Mouse (Mus musculus) thymus, postnatal 0 days (tissue): Measurements from ENCODE around the gene Tcf7l2. TPM values are rescaled to one million over a fixed set of nuclear protein-coding genes. Genes with fewer than 3 reads are reported as not detected.

Experiments
- DNase-seq: peaks from one replicate; pipeline ENCODE4 v3.0.0-alpha.2; 2015; ENCODE audit warnings: low spot score
- polyA plus RNA-seq: library from polyadenylated mRNA; unstranded; fragments of >200 nt; fragmentation: Nextera tagmentation; extraction: Ambion mirVana; gene quantifications from 2 replicates; pipeline ENCODE4 v1.2.1, GENCODE M21; 2015

Tcf7l2 gene
- polyA plus RNA-seq, 1 experiment from 2014 or later, result 14.1 TPM

DNA sequence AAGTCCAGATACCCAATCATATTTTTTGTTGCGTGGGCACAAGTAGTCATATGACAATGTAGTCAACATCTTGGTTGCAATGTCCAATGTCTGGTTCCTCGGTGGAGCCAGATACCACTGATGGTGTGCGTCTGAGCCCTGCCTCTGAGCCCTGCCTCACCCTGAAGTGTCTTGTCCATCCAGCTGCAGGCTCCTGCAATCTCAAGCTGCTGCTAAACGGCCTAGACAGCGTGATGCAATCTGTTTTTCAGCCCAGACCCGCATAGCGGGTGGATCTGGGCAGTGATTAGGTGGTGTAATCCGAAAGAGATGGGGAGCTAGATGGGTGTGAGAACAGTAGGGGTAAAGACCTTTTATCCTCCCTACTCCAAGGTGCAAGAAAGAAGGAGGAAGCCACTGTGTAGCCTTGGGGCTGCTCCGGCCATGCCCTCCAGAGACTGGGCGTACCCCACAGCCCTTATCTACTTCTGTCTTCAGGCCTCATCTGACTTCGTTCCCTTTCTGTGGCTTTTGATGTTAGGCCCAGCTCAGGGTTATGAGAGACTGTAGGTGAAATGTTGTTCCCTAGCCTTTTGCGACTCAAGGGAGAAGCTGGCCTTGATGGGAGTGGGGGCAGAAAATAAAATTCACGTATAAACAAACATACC is 86.1 kb downstream of the Tcf7l2 start:
- no peak for DNase-seq

GRCm38 (mm10) chr19:55830976-55831559 is 89.4 kb downstream of the Tcf7l2 start:
- DNase-seq, result no peak

- no peak for DNase-seq
These were observed 90.5 kb downstream of the Tcf7l2 start for GRCm38 (mm10) chr19:55832122-55832521.

GRCm38 (mm10) chr19:55833807-55834385 is 92.3 kb downstream of the Tcf7l2 start:
- no peak for DNase-seq

DNA sequence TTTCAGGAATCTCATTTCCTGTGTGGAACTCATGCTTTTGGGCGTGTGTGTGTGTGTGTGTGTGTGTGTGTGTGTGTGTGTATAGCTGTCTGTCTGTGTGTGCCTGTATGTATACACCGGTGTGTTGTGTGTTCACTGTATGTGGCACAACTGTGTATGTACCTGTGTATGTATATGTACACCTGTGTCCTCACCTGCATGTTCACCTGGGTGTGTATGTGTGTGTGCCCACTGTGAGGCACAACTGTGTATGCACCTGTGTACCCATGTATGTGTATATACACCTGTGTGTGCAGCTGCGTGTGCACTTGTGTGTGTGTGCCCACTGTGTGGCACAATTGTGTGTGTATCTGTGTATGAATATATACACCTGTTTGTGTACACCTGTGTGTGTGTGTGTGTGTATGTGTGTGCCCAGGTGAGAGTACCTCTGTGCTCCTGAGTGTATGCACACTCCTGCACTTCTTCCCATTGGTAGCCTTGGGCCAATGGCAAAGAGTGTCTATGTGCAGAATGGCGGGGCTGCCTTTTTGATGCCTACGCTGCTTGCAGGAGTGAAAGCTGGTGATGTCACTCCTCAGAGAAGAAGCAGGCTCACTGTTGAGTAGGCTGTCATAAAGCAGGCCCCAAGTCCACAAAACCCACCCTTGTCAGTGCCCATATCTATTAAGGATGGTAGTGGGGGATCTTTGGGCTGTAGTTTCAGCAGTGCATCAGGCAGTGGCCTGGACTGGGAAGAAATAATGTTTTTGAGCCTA is 95.5 kb downstream of the Tcf7l2 start:
- DNase-seq, result no peak

GRCm38 (mm10) chr19:55837924-55838323 is 96.3 kb downstream of the Tcf7l2 start:
- DNase-seq, result no peak

- DNase-seq, result no peak
These were observed 96.9 kb downstream of the Tcf7l2 start for GRCm38 (mm10) chr19:55838389-55839035.

DNA sequence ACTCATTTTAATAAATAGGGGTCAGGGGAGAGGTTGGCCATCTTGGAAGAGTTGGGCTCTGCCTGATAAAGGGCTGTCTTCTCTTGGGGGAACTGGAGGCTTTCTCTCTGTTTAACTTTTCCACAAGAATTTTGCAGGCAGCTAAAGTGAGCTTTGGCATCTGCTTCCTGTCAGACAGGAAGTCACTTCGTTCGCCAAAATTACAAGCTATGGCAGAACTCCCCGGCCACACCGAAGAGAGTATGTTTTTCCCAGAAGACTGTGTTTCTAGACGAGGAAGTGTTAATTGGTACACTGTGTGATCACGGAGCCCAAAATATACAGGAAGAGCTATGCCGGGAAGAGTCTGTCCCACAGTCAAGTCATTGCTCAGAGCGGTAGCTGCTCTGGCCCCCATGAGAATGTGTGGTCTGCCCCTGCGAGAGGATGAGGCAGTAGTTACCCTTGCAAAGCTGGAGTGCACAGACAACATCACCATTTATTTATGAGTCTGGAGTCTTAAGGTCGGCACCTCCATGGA is 97.5 kb downstream of the Tcf7l2 start:
- peak; percentile 19 for DNase-seq

DNA sequence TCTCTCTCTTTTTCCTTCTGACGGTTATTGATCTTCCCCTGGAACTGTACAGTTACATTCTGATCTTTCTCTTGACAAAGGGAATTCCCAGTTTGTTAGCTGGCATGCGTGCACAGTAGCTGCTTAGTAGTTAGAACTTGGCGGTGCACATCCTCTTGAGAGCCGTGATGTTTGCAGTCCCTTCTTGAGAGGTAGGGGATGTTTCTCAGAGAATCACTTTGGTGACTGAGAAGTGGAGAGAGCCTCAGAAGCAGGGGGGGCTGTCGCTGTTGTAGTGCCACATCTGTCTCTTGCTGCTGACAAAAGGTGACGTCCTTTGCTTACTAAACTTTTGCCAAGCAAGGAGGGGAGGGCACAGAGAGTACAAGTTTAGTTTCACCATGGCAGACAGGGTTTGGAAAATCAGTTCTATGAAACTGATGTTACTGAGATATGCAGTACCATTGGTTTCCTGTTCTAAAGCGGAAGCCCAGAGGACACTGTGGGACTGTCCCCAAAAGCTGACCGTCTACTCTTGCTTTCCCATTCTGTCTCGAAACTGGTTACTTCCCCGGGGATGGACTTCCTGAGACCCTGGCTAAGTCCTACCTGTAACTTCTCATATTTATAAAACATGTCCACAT is 99.0 kb downstream of the Tcf7l2 start:
- no peak for DNase-seq

GRCm38 (mm10) chr19:55842046-55842445 is 100.4 kb downstream of the Tcf7l2 start:
- no peak for DNase-seq

GRCm38 (mm10) chr19:55843111-55843887 is 101.7 kb downstream of the Tcf7l2 start:
- DNase-seq, result no peak

DNA sequence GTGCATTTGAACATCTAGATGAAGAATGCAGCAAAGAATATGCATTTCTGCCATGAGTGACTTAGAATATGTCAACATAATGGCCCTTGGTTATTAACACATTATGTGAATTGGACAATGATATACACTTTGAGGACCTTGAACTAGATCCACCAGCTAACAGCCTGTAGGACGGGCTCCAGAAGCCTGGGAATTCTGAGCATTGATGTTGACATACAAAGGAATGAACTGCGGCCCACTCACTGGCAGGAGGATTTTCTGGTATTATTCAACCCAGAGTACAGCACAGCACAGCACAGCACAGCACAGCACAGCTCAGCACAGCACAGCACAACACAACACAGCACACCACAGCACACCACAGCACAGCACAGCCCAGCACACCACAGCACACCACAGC is 104.1 kb downstream of the Tcf7l2 start:
- no peak for DNase-seq

- no peak for DNase-seq
These were observed 104.6 kb downstream of the Tcf7l2 start for GRCm38 (mm10) chr19:55846256-55846655.

DNA sequence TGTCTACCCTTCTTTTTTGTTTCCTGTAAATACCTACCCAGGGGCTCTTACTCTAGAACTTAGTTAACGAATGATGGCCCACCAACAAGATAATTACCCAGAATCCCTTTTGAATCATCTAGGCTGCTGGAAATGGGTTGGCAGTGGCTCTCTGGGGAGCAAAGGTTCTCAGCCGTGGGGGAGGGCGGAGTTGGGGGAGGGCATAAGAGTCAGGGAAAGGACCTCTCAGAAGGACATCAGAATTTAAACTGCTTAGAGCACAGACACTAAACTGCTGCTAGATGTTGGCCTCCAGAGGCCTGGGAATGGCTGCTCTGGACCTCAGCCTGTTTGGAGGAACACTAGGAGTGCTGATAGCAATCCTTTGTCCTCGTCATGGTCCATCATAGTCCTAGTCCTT is 105.4 kb downstream of the Tcf7l2 start:
- no peak for DNase-seq

DNA sequence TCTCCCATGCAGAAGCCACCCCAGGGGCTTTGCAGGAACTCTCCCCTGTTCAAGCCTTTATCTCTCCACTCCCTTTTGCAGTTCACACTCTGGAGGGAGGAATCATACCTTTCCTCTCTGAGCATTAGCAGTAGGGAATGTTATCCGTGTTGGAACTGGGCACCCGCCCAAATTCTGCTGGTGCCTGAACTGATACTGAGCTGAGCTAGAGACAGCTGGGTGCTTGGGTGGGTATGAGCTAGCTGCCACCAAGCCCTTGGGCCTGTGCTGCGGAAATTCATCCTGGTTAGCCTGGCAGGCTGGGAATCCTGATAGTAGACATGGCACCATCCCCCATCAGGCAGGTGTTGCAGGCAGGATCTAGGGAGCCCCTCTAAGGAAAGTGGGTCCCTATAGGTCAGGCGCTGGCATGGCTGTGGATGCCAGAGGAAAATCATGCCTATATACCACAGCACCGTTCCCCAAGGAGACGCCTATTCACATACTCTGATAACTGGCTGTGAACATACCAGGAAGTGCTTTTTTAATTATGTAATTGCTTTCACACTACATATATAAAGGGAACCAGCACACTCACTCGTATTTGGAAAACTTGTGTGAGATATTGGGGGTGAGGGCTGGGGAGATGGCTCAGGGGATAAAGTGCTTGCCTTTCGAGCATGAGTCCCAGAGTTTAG is 108.9 kb downstream of the Tcf7l2 start:
- DNase-seq, result no peak

GRCm38 (mm10) chr19:55851498-55852324 is 110.1 kb downstream of the Tcf7l2 start:
- peak; percentile 24 for DNase-seq

- DNase-seq, result no peak
These were observed 112.8 kb downstream of the Tcf7l2 start for GRCm38 (mm10) chr19:55854389-55854788.

DNA sequence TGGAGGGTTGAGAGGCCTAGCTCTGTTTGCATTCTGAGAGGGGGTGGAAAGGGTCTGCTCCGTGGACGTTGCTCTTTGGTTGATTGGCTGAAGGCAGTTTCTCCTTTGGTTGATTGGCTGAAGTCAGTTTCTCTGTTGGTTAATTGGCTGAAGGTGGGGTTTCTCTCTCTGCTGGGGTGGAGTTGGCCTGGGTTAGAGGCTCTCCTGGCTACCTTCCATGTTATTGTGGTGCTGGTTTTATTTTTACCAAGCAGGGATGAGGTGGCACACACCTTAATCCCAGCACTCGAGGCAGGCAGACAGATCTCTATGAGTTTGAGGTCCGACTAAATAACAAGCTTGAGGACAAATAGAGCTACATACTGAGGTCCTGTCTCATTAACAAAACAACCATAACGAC is 114.0 kb downstream of the Tcf7l2 start:
- DNase-seq, result no peak

- DNase-seq, result no peak
These were observed 115.7 kb downstream of the Tcf7l2 start for GRCm38 (mm10) chr19:55857328-55857727.
